Mouse (Mus musculus) layer of hippocampus, postnatal 25 days (tissue): ENCODE results near the gene Nek5. TPM values are rescaled to one million over a fixed set of nuclear protein-coding genes. Genes with fewer than 3 reads are reported as not detected.

Experiments used
- DNase-seq, 2 experiments: peaks; one replicate each; pipeline ENCODE4 v3.0.0; 2022; ENCODE audit warnings: mixed read lengths in 2 of 2, low spot score in 1 of 2; ENCODE audit errors: extremely low spot score in 1 of 2
- total RNA-seq, 2 experiments: library from RNA; stranded (reverse); gene quantifications; 2 replicates each; pipeline ENCODE4 v1.2.3; 2021

The Nek5 gene
- total RNA-seq, 2 experiments from 2014 or later, result 0.34 to 0.47 TPM

- DNase-seq, result no peak
Observed at GRCm38 (mm10) chr8:22091568-22091967, 33.3 kb downstream of the Nek5 start.

- no peak for DNase-seq
Observed at GRCm38 (mm10) chr8:22089226-22089625, 35.6 kb downstream of the Nek5 start.

DNA sequence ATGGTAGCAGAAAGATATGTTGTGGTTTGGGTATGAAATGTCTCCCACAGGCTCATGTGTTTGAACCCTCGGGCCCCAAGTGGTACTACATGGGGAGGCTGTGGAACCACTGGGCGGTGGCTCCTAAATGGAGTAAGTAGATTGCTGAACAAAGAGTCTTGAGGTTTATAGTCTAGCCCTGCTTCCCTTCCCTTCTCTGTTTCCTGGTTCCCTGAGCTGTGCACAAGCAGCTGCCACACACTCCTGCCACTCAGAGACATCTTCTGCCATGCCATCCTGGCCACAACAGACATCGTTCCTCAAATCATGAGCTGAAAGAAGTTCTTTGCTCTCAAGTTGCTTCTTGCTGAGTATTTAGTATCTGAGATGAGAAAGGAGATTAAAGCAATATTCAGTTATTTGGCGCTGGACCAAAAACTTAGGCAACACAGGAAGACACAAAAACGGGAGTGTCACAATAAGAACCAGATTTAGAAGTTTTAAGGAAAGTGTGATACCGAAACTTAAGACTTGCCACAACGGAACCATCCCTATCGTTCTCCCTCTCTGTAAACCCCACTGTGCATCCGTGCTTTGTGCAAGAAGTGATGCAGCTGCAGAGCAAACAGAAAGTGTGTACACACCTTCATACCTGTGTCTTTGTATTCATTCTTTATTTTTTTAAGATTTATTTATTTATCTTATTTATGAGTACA lies 45.4 kb downstream of the Nek5 start:
- DNase-seq, result no peak

- DNase-seq, result no peak
Observed at GRCm38 (mm10) chr8:22061126-22061525, 63.7 kb downstream of the Nek5 start.

DNA sequence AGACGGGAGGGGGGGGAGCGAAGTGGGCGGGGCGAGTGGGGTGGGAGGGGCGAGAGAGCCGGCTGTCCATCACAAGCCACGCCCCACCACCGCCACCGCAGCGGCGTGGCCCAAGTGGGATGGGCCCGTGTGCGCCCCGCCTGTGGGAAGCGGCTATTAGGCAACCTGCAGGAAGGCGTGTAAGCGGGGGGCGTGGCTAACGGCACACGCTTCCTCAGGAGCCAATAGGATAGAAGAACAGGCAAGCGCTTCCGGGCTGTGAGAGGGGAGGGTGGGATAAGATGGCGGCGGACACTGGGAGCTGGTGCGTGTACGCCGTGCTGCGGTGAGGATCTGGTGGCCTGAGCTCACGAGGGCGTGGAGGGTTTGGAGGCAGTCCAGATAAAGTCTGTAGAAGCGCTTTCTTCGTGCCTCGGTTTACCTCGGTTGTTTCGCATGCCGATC lies 64.4 kb downstream of the Nek5 start, which contains the start of gene Alg11:
Gene Alg11 (plus strand): TSS at position 276 of the 444 bp plus-strand sequence.
- DNase-seq, result peak; percentile 85

- DNase-seq, result no peak
Observed at GRCm38 (mm10) chr8:22059821-22060445, 64.9 kb downstream of the Nek5 start, which contains the start of gene Atp7b. TSS of gene Atp7b (minus strand) at chr8:22060305.

GRCm38 (mm10) chr8:22059153-22059738 lies 65.6 kb downstream of the Nek5 start:
- DNase-seq, result no peak

DNA sequence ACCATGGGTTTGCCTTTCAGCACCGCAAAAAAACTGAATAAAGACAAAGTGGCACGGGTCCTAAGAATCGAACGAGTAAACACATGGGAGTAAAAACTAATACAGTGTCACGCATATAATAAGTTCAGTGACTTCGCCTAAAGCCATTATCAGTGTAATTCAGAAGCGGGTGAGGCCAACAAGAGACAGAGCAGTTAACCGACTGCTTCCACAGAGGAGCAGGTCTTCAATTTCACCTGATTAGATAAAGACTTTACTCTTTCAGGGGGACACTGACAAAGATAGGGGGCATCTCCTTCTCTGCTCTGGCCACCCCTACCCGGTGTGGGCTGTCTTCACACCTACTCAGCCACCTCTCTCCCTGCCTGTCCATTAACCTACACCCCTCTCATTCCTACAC lies 66.5 kb downstream of the Nek5 start:
- DNase-seq, result no peak

- no peak for DNase-seq
Observed at GRCm38 (mm10) chr8:22056850-22057249, 68.0 kb downstream of the Nek5 start.

DNA sequence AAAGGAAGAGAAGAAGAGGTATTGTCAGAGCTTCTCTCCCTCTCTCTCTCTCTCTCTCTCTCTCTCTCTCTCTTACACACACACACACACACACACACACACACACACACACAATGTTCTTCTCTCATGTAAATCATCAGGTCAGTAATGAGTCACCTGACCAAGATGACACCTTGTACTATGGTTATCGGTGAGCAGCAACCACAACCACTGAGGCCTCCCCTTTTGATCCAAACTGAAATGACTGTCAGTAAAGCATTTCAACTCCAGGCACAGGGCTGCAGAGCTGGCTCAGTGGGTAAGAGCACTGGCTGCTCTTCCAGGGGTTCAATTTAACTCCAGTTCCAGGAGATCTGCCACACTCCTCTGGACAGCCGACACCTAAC lies 69.4 kb downstream of the Nek5 start:
- DNase-seq, result no peak

DNA sequence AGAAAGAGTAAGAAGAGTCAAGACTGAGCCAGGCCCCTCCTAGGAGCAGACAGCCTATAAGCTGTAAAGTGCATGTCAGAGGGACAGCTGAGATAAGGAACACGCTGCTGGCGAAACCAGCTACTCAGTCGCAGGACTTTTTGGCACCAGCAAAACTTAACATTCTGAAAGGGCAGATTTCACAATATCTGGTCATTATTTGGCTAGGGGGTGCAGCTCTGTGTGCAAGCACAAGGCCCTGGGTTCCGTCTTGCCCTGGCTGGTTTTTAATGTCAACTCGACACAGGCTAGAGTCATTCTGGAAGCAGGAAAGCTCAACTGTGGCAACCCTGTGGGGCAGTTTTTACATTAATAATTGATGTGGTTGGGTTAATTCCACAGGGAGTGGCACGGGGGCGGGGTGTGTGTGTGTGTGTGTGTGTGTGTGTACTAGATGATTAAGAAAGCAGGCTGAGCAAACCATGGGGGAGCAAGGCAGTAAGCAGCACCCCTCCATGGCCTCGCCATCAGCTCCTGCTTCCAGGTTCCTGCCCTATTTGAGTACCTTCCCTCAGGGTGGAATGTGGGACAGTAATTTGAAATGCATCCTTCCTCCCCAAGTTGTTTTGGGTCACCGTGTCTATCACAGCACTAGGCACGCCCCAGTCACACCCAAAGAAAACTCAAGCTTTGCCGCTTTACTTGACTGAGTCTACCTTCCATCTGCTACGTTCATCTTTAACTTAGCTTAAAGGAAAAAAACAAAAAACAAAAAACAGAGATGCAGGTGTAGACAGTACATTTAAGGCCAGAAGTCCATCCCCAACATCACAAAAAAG lies 70.0 kb downstream of the Nek5 start:
- no peak for DNase-seq

GRCm38 (mm10) chr8:22047699-22048464 lies 77.0 kb downstream of the Nek5 start:
- peak in 1 of 2 experiments; percentile 48 for DNase-seq

- DNase-seq, result no peak
Observed at GRCm38 (mm10) chr8:22043706-22044105, 81.1 kb downstream of the Nek5 start.

DNA sequence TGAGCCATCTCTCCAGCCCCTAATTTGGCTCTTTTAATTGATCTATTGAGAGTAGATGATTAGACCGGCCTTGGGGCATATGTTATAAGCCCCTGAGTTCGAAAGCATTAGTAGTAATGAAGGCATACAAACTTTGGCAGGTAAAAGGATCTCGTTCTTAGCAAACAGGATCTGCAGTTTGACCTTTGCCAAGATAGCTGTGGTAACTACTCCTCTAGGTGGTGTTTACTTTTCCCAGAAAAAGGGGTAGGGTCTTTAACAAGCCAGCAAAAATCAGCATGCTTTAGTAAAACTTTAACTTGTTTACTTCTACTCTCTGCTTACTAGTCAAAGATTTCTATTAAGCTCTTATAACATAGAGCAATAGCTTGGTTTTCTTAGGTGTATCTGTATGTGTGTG lies 82.3 kb downstream of the Nek5 start:
- no peak for DNase-seq

DNA sequence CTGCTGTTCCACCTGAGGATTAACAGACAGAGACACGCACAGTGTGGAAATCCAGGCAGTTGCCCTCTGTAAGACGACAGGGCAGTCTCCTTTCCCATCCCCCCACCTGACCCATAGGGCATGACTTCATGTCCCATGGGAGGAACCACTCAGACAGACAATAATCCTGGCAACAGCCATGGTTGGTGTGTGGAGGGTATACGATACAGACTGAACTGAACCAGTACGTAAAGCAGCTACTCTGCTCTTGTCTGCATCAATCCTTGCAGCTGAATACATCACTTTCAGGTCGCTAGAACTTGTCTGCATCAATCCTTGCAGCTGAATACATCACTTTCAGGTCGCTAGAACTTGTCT lies 84.7 kb downstream of the Nek5 start:
- DNase-seq, result no peak

DNA sequence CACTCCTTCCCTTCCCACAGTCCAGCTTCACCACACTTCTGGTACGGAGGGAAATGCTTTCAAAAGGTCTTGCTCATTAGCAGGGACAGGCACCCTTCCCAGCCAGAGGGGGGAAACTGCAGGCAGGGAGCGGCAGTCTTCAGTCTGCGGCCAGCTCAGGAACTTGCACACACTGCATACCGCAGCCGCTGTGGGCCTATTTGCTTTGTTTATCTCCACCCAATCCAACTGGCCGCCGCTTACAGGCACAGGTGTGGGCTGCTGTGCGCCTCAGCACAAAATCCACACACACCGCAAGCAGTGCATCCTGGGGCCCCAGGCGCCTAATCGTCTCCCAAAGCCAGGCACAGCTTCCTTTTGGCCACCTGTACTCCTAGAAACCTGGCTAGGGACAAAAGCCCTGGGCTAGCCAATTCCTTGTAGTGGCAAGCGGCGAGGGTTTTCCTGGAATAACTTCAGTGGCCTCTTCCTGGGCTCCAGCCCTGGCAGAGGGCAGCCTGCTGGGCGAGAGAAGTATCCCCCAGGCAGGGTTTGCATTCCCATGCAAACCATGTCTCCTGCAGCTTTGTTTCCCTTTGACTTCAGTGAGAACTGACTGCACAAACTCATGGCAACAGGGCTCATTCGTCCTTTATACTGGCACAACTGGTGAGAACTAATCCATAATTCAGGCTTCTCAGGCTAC lies 85.2 kb downstream of the Nek5 start:
- DNase-seq, result no peak

DNA sequence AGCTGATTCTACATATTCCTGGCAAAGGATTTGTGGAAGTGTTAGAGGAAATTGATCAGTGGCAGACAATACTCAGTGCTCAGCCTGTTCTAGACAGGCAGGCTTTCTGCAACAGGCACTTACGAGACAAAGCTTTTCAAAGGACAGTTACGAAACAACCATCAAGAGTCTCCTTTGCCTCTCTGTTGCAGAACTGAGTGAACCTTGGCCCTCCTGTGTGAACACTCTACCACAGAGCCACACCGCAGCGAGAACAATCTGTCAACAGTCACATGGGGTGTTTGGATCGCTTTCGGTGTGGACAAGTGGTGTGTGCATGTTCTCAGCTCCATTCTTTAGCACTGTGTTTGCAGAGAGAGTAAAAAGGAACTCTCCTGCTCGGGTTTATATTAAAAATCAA lies 87.8 kb downstream of the Nek5 start:
- no peak for DNase-seq

DNA sequence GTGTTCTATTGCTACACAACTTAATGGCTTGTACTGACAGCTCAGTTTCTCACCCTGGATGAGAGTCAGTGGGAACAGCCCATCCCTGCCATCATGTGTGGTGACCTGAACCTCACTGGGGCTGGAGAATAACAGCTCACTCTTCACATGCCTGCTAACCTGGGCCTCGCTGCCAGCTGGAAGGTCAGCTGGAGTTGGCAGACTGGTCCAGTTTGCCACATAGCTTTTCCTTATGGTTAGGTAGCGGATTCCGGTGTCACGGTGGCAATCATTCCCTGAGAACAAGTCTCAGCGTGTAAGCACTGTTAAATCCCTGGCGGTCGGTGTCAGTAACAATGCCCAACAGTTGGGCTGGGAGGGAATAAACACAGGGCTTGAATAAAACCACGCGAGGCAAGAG lies 88.7 kb downstream of the Nek5 start:
- no peak for DNase-seq

- no peak for DNase-seq
Observed at GRCm38 (mm10) chr8:22030990-22031389, 93.9 kb downstream of the Nek5 start.

DNA sequence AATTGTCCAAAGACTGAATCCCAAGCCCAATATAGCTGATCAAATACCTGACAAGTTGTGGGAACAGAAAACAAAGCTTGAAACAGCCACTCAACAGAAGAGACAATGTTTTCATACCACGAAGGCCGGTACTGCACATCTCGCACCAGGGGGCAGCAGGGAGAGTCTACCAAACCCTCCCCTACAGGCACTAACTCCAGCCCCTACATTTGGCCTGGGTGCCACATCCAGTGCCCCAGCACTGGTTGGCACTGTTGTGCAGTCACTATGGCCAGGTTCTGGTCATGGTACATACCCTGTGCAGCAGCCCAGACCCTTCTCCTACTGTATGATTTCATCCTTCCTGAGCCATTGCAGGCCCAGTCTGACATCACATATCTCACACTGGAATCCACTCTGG lies 95.9 kb downstream of the Nek5 start:
- DNase-seq, result no peak
